ENCODE assay signal across 7 mouse cellular contexts in the genomic region with DNA sequence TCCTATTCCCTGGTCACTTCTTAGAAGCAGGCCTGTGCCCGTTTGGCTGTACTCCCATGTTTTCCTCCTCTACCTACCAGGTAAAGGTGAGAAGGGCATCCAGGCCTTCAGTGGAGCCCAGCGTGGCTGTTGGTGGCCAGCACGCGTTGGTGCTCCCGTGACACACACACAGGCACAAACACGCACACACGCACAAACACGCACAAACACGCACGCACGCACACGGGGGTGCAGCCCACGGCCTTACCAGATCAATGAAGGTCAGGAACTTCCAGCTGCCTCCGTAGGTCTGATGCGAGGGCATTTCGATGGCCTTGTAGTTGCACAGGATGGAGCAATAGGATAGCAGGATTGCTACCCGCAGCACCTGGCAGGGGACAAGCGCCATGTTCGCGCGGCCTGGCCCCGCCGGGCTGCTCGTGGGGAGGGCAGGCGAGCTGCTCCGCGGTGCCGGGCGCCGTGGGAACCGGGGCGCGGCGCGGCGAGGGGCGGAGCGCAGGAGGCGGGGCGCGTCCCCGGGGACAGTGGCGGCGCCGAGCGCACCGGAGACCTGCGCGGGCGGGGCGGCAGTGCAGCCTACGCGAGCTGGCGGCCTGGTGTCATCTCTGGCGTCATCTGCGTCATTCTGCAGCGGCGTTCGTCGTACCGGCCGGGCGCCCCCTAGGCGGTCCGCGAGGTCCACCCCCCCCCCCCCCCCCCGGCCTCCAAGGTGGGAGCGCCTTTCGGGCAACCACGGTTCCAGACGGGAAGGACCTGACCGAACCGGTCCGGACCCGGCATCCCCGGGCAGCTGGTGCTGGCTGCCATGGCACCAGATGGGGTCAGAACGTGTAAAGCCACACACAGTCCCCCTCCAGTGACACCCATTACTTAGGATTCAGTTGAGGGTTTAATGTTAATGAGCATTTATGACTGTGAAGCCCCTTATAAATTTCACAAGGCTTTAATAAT. TPM values are rescaled to one million over a fixed set of nuclear protein-coding genes. Genes with fewer than 3 reads are reported as not detected.
DNase-seq lines count a peak whose midpoint lies in the region; ATAC-seq and TF ChIP-seq lines count a peak whose summit lies in the region.

Aig1 (minus strand) TSS at position 610 of the 951 bp plus-strand sequence.

- ATAC-seq in embryonic facial prominence, embryonic 14.5 days (ENCODE audit: low read depth): peak; percentile 92
- ATAC-seq in limb, embryonic 12.5 days (ENCODE audit: insufficient number of reproducible peaks, insufficient read depth, low FRiP score, low TSS enrichment, low read depth): peak; percentile 79
- ATAC-seq in midbrain, embryonic 13.5 days: peak; percentile 96

- peak within 1 kb of the TSS; percentile 64 for H3K4me3 ChIP-seq in embryonic facial prominence, embryonic 14.5 days (ENCODE audit: low read depth, low read length)
- peak within 1 kb of the TSS; percentile 73 for H3K4me3 ChIP-seq in limb, embryonic 12.5 days (replicated peaks)
- H3K4me3 ChIP-seq in midbrain, embryonic 13.5 days (replicated peaks): peak within 1 kb of the TSS; percentile 80
- peak within 1 kb of the TSS; percentile 71 for H3K4me3 ChIP-seq in small intestine, adult 2 months (ENCODE audit: low read depth, low read length)

- DNase-seq in adrenal gland, postnatal 4 days (ENCODE audit: low spot score in 2 of 2): peak; percentile 28 to 30
- peak; percentile 74 for DNase-seq in embryonic facial prominence, embryonic 14.5 days (ENCODE audit: low spot score)
- peak; percentile 76 to 78 for DNase-seq in heart, adult 9 months (ENCODE audit: low spot score in 2 of 2)
- peak; percentile 71 for DNase-seq in kidney, adult 9 months

- peak within 1 kb of the TSS; percentile 80 for H3K4me2 ChIP-seq in embryonic facial prominence, embryonic 14.5 days (ENCODE audit: low read depth, low read length)
- H3K4me2 ChIP-seq in limb, embryonic 12.5 days: peak within 1 kb of the TSS; percentile 81
- H3K4me2 ChIP-seq in midbrain, embryonic 13.5 days (replicated peaks): peak within 1 kb of the TSS; percentile 64

- 4% methylated on average over 26 of the region's 77 CpGs for WGBS in embryonic facial prominence, embryonic 14.5 days
- 3% methylated on average over 69 of the region's 77 CpGs for WGBS in limb, embryonic 12.5 days
- WGBS in midbrain, embryonic 13.5 days: 2% methylated on average over 58 of the region's 77 CpGs
- WGBS in small intestine, adult 2 months: 1% methylated on average over 76 of the region's 77 CpGs

- H3K27me3 ChIP-seq in embryonic facial prominence, embryonic 14.5 days (replicated peaks; ENCODE audit: control insufficient read depth, insufficient read depth, low read length): no peaks in the 10 kb centered on the region
- peaks cover 6% of the 10 kb centered on the region; the same call in 1 of the 2 replicates for H3K27me3 ChIP-seq in limb, embryonic 12.5 days
- no peaks in the 10 kb centered on the region for H3K27me3 ChIP-seq in midbrain, embryonic 13.5 days
- no peaks in the 10 kb centered on the region for H3K27me3 ChIP-seq in small intestine, adult 2 months (ENCODE audit: control insufficient read depth, insufficient read depth, low read length)

- peaks cover 4% of the 10 kb centered on the region; the same call in 1 of the 2 replicates for H3K4me1 ChIP-seq in embryonic facial prominence, embryonic 14.5 days (ENCODE audit: control insufficient read depth, insufficient read depth, low read length)
- no peaks in the 10 kb centered on the region; the same call in 1 of the 2 replicates for H3K4me1 ChIP-seq in limb, embryonic 12.5 days (replicated peaks)
- H3K4me1 ChIP-seq in midbrain, embryonic 13.5 days (replicated peaks): peaks cover 9% of the 10 kb centered on the region; the same call in 1 of the 2 replicates
- H3K4me1 ChIP-seq in small intestine, adult 2 months (ENCODE audit: control insufficient read depth, insufficient read depth, insufficient read length, low read length): peaks cover 16% of the 10 kb centered on the region

- no peaks in the 10 kb centered on the region for H3K36me3 ChIP-seq in embryonic facial prominence, embryonic 14.5 days (ENCODE audit: control insufficient read depth, insufficient read depth, low read length)
- H3K36me3 ChIP-seq in limb, embryonic 12.5 days: no peaks in the 10 kb centered on the region
- H3K36me3 ChIP-seq in midbrain, embryonic 13.5 days: no peaks in the 10 kb centered on the region
- H3K36me3 ChIP-seq in small intestine, adult 2 months (ENCODE audit: control insufficient read depth, insufficient read depth, low read length): no peaks in the 10 kb centered on the region

- TF ChIP-seq CTCF in small intestine, adult 2 months (IDR thresholded peaks at IDR 0.05; ENCODE audit: extremely low read depth, insufficient read length, insufficient replicate concordance, low read depth, low read length): no peak

- H3K9ac ChIP-seq in embryonic facial prominence, embryonic 14.5 days (ENCODE audit: low read depth, low read length): peak within 1 kb of the TSS; percentile 75
- H3K9ac ChIP-seq in limb, embryonic 12.5 days (replicated peaks): peak within 1 kb of the TSS; percentile 75
- H3K9ac ChIP-seq in midbrain, embryonic 13.5 days (replicated peaks): peak within 1 kb of the TSS; percentile 82

- H3K27ac ChIP-seq in embryonic facial prominence, embryonic 14.5 days (replicated peaks; ENCODE audit: low read depth, low read length): peak within 1 kb of the TSS; percentile 39
- H3K27ac ChIP-seq in limb, embryonic 12.5 days: no peak within 1 kb of the TSS
- H3K27ac ChIP-seq in midbrain, embryonic 13.5 days: peak within 1 kb of the TSS; percentile 80
- H3K27ac ChIP-seq in small intestine, adult 2 months (ENCODE audit: insufficient read depth, low read depth, low read length): peak within 1 kb of the TSS; percentile 66

- no peaks in the 10 kb centered on the region; the same call in 1 of the 2 replicates for H3K9me3 ChIP-seq in embryonic facial prominence, embryonic 14.5 days (ENCODE audit: control insufficient read depth, low read length)
- H3K9me3 ChIP-seq in limb, embryonic 12.5 days: peaks cover 6% of the 10 kb centered on the region; the same call in 1 of the 2 replicates
- H3K9me3 ChIP-seq in midbrain, embryonic 13.5 days: no peaks in the 10 kb centered on the region

- peak; percentile 40; the same call in 1 of the 2 replicates for TF ChIP-seq POLR2A in small intestine, adult 2 months (IDR thresholded peaks at IDR 0.05; ENCODE audit: low read depth, low read length)

RNA-seq across cellular contexts. Expression of gene Aig1, which starts in this region (rescaled TPM):
- 10 to 100 TPM; 21.6 to 24.4 TPM for total RNA-seq in adrenal gland, postnatal 4 days (2021)
- polyA plus RNA-seq in embryonic facial prominence, embryonic 14.5 days (2014; fragmentation: Nextera tagmentation; extraction: Ambion mirVana): 35.8 and 36.1 TPM in 2 replicates
- 14.0 and 14.5 TPM in 2 replicates for polyA plus RNA-seq in limb, embryonic 12.5 days (2016; fragmentation: Nextera tagmentation; extraction: Ambion mirVana)
- 53.5 and 54.4 TPM in 2 replicates for polyA plus RNA-seq in midbrain, embryonic 13.5 days (2015; fragmentation: Nextera tagmentation; extraction: Ambion mirVana)
- polyA plus RNA-seq in small intestine, adult 2 months (2012; rRNA removed): 40.4 and 70.7 TPM in 2 replicates
